Mouse (Mus musculus) skeletal muscle tissue, adult 2 months (tissue): Measurements from ENCODE around the gene Olfr1350.
"Not testable (repeated sequence)": the region's sequence is repeated elsewhere in the genome, so short reads cannot be mapped to it uniquely, and the experiment has no call there.

Experiments
- DNase-seq: peaks from one replicate; pipeline ENCODE4 v3.0.0-alpha.2; 2012; ENCODE audit warnings: low read depth, low spot score

Gene Olfr1350

GRCm38 (mm10) chr7:6564541-6564940, at the start of gene Olfr1350:
Olfr1350 (plus strand) TSS chr7:6564841.
- DNase-seq = no peak

- no peak for DNase-seq
Observed at GRCm38 (mm10) chr7:6521666-6522065, 43.0 kb upstream of the Olfr1350 start.

DNA sequence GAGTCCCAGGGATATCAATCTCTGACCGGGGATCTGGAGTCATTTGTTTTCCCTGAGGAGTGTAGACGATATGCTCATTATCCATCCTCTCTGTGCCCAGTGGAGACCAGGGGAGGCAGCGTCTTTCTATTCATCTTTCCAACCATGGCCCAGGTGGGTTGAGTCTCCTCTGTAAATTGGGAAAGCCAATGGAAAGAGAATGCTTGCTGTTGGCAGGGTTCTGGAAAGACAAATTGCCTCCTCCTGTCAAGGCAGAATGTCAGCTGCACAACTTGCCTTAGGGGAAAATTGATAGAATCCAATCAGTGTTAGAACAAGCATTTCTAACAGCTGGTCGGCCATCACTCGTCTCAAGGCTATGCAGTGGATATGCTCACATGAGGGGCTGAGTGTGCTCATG, 41.8 kb upstream of the Olfr1350 start, which contains the start of gene Olfr1349:
Gene Olfr1349, minus strand, starts transcription at position 101 of the 400 bp plus-strand sequence.
- DNase-seq = no peak

DNA sequence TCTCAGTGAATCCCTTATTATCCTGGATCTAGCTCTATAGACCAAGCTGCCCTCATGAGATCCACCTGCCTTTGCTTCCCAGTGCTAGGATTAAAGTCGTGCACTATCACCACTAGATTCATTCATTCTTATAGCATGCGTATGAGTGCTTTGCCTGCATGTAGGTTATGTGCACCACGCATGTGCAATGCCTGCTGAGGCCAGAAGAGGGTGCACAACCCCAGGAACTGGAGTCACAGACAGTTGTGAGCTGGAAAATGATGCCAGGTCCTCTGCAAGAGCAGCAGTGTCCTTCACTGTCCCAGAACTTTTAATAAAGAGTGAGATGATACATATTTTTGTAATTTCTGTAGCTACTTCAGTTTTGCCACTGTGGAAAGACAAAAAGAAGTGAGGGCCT, 39.6 kb upstream of the Olfr1350 start:
- DNase-seq = no peak

- DNase-seq = no peak
Observed at GRCm38 (mm10) chr7:6526141-6526540, 38.5 kb upstream of the Olfr1350 start.

- DNase-seq = no peak
Observed at GRCm38 (mm10) chr7:6586096-6586759, 21.6 kb downstream of the Olfr1350 start.

DNA sequence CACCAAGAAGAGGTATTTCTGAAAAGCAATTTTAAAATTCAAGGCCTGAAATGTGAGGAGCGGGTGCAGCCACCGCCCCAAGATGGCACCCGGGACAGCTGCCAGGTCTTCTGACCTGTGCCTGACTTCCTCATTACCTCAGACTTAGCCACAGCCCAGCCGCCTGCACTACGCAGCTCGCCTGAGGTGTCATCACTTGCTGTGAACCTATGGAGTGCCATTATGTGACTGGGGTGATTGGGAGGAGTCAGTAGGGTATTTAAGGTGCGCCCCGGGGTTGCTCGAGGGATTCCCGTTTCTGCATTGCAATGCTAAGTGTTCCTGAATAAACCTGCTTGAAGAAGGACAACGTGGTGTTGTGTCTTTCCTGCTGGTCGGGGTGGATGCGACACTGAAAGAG, 24.1 kb downstream of the Olfr1350 start:
- DNase-seq = not testable (repeated sequence)

- no peak for DNase-seq
Observed at GRCm38 (mm10) chr7:6603331-6603730, 38.7 kb downstream of the Olfr1350 start.
